Mouse (Mus musculus) ES-Bruce4 (cell line): ENCODE measurements around the gene Spout1. TPM values are rescaled to one million over a fixed set of nuclear protein-coding genes. Genes with fewer than 3 reads are reported as not detected.

ENCODE experiments used
- H3K27ac ChIP-seq: 2 replicates; pipeline ENCODE4 v1.5.1; 2012; ENCODE audit warnings: low read length, inconsistent platforms; ENCODE audit not compliant: insufficient read depth
- H3K27me3 ChIP-seq: 2 replicates; pipeline ENCODE4 v1.6.1; 2012; ENCODE audit warnings: mild to moderate bottlenecking, low read length, inconsistent platforms; ENCODE audit not compliant: control insufficient read depth, poor library complexity, insufficient read depth, severe bottlenecking
- H3K36me3 ChIP-seq: 2 replicates; pipeline ENCODE4 v1.6.1; 2012; ENCODE audit warnings: inconsistent platforms, mild to moderate bottlenecking, low read length, moderate library complexity; ENCODE audit not compliant: control insufficient read depth, poor library complexity, insufficient read depth, severe bottlenecking
- H3K4me1 ChIP-seq: one replicate; pipeline ENCODE4 v1.8.1; 2011; ENCODE audit warnings: low read length; ENCODE audit not compliant: control insufficient read depth, insufficient read depth
- H3K4me3 ChIP-seq: 2 replicates; pipeline ENCODE4 v1.5.1; 2011; ENCODE audit warnings: low read depth, mild to moderate bottlenecking, low read length
- H3K9ac ChIP-seq: 2 replicates; pipeline ENCODE4 v1.6.1; 2012; ENCODE audit warnings: low read depth, mild to moderate bottlenecking, inconsistent platforms; ENCODE audit not compliant: poor library complexity, severe bottlenecking
- H3K9me3 ChIP-seq: replicated peaks from 2 replicates; pipeline ENCODE4 v1.6.1; 2012; ENCODE audit warnings: mild to moderate bottlenecking, low read length, inconsistent platforms; ENCODE audit not compliant: control insufficient read depth, poor library complexity, insufficient read depth, severe bottlenecking
- CTCF ChIP-seq: IDR thresholded peaks from one replicate; pipeline ENCODE4 v1.8.1; 2011; ENCODE audit warnings: low read depth, low read length
- EP300 ChIP-seq: IDR thresholded peaks from 2 replicates; pipeline ENCODE4 v1.6.1; 2011; ENCODE audit warnings: low read depth, low read length; ENCODE audit not compliant: insufficient read depth
- POLR2A ChIP-seq: IDR thresholded peaks from one replicate; pipeline ENCODE4 v1.8.1; 2011; ENCODE audit warnings: low read length; ENCODE audit not compliant: insufficient read depth
- polyA plus RNA-seq: library from polyadenylated mRNA; stranded (reverse); fragments of >200 nt; gene quantifications from 2 replicates; pipeline ENCODE4 v1.2.4, GENCODE M21; 2011; ENCODE audit warnings: low read depth; ENCODE audit not compliant: missing spikeins, insufficient read depth, insufficient read length

The Spout1 gene
- 45.9 and 50.5 TPM in 2 replicates for polyA plus RNA-seq

DNA sequence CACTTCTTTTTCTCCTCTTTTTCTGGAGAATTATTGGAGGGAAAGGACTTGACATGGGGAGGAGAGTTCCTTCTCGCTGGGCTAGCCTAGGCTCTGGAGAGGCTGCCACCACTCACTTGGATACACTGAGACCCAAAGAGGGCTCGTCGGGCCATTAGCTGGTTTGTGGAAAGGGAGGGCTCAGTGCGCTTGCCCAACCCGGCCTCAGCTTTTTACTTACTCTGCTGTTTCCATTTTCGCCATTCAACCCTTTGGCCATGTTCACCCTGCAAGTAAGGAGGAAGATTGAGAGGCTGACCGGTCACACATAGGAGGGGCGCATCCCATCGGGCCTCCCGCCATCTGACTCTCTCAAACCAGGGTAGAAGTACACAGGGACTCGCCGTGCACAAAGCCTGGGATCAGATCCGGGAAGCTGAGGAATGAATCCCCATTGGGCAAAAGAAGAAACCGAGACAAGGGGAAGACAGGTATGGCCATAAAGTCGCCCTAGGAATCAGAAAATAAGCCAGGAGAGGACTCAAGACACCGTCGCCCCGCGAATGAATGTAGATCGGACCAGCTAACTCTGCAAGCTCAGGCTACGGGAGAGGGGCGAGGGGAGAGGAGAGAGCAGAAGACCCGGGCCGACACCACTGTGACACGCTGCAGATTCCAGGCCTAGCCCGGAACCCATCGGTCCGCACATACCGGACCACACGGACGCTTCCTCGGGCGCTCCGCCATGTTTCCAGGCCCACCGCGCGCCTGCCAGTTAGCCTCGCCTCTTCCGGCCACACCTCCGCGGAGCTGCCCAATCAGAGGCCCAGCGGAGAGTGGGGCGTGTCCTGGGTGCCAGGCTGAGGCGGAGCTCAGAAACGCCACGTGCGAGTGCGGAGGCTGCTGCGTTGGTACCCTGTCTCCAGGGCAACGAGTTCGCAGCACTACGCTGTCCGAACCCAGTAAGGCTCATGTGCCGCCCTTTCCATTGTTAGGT, at the start of gene Spout1:
TSS of gene Spout1 (minus strand) at position 760 of the 976 bp plus-strand sequence.
- Histone ChIP-seq H3K27ac (no peak within 1 kb of the TSS), H3K36me3 (peaks cover 29% of the 10 kb centered on the region), H3K4me3 (peak within 1 kb of the TSS; percentile 88), H3K4me1 (peaks cover 5% of the 10 kb centered on the region), H3K9me3 (no peaks in the 10 kb centered on the region), H3K27me3 (no peaks in the 10 kb centered on the region), H3K9ac (peak within 1 kb of the TSS; percentile 62)
- no peak for TF ChIP-seq CTCF
- no peak for TF ChIP-seq POLR2A
- peak; percentile 29; the same call in 1 of the 2 replicates for TF ChIP-seq EP300

DNA sequence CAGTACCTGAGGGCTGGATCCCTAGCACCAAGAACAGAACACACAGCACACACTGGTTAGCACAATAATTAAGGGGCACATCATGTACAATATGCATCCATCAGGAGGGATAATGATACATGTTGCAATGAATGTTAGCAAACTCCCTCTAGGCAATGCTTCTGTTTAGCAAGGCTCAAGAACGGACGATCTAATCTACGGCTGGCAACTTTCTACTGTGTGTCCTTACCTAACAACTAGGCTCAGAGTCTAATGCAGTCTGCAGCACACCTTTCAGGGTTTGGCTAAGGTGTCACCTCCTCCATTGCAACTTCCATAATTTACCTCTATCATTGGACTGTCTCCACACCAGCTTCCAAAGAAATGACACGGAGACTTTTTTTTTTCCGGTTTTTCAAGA, 38.0 kb upstream of the Spout1 start:
- Histone ChIP-seq H3K27ac (no peak overlapping the region), H3K9me3 (peaks cover 19% of the 10 kb centered on the region), H3K36me3 (no peaks in the 10 kb centered on the region), H3K4me3 (no peak overlapping the region), H3K27me3 (no peaks in the 10 kb centered on the region), H3K9ac (no peak overlapping the region), H3K4me1 (no peaks in the 10 kb centered on the region)
- TF ChIP-seq CTCF (no peak), EP300 (no peak), POLR2A (no peak)

- no peak overlapping the region for H3K4me3 ChIP-seq
- TF ChIP-seq CTCF (no peak), POLR2A (no peak), EP300 (no peak)
- no peak overlapping the region for H3K9ac ChIP-seq
- H3K4me1 ChIP-seq: no peaks in the 10 kb centered on the region
- H3K27me3 ChIP-seq: no peaks in the 10 kb centered on the region
- no peak overlapping the region for H3K27ac ChIP-seq
- H3K36me3 ChIP-seq: no peaks in the 10 kb centered on the region
- H3K9me3 ChIP-seq: peaks cover 19% of the 10 kb centered on the region
Measured at GRCm38 (mm10) chr2:30215493-30215892, 37.2 kb upstream of the Spout1 start.

DNA sequence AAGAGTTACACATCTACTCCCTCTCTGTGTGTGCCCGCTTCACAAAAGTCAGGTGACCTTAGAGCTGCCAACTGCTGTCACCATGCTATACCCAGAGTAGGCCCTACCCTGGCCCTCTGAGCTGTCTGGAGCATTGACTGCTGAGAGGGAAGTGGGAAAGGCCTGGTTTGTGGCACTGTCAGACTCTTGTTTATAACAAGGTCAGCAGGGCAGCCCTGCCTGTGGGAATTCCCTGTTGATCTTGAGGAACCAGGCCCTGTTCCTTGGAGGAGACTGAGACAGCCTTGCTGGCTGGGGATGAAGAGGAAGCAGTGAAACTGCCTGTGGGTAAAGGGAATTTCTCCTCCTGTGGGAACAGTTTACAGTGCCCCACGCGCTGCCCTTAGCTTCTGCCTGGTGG, 36.5 kb upstream of the Spout1 start:
- TF ChIP-seq POLR2A (no peak), EP300 (no peak), CTCF (no peak)
- H3K4me3 ChIP-seq: no peak overlapping the region
- peaks cover 19% of the 10 kb centered on the region for H3K9me3 ChIP-seq
- H3K27ac ChIP-seq: no peak overlapping the region
- H3K4me1 ChIP-seq: no peaks in the 10 kb centered on the region
- no peaks in the 10 kb centered on the region for H3K27me3 ChIP-seq
- no peaks in the 10 kb centered on the region for H3K36me3 ChIP-seq
- no peak overlapping the region for H3K9ac ChIP-seq

GRCm38 (mm10) chr2:30212951-30213350, 34.7 kb upstream of the Spout1 start:
- TF ChIP-seq CTCF: no peak
- TF ChIP-seq POLR2A: no peak
- no peak for TF ChIP-seq EP300
- H3K27me3 ChIP-seq: no peaks in the 10 kb centered on the region
- H3K4me3 ChIP-seq: no peak overlapping the region
- no peak overlapping the region for H3K27ac ChIP-seq
- H3K9ac ChIP-seq: no peak overlapping the region
- peaks cover 14% of the 10 kb centered on the region for H3K9me3 ChIP-seq
- no peaks in the 10 kb centered on the region for H3K36me3 ChIP-seq
- no peaks in the 10 kb centered on the region for H3K4me1 ChIP-seq

GRCm38 (mm10) chr2:30212169-30212545, 33.9 kb upstream of the Spout1 start:
- Histone ChIP-seq H3K4me1 (no peaks in the 10 kb centered on the region), H3K27me3 (no peaks in the 10 kb centered on the region), H3K9me3 (peaks cover 7% of the 10 kb centered on the region; the same call in 1 of the 2 replicates), H3K4me3 (no peak overlapping the region), H3K27ac (no peak overlapping the region), H3K36me3 (no peaks in the 10 kb centered on the region), H3K9ac (no peak overlapping the region)
- TF ChIP-seq CTCF (no peak), EP300 (no peak), POLR2A (no peak)
